Mouse (Mus musculus): ENCODE results near the gene Kcnn1.

DNA sequence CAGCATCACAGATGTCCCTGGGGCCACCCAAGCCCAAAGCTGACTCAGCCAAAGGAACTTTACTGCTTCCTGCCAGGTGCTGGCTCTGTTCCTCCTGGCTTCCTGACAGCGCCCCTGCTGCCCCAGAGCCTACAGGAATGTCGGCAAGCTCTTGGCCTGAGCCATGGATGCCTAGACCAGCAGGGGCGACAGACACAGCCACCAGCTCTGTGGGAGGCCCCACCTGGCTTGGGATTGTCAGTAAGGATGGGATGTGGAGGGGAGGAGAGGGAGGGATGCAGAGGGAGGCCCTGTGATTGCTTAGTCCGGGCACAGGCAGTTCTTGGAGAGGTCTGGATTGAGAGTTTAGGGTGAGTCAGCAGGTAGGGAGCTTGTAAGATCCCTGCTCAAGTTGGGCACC is 17.1 kb upstream of the Kcnn1 start:
- no peak; the same call in 1 of the 2 replicates for TF ChIP-seq CTCF (IDR thresholded peaks at IDR 0.05; ENCODE audit: borderline replicate concordance, insufficient read depth, low read depth, low read length)
- TF ChIP-seq POLR2A (IDR thresholded peaks at IDR 0.05; ENCODE audit: borderline replicate concordance, insufficient read depth, low read length) = no peak

Measured in cerebellum, adult 2 months (tissue).